Mouse (Mus musculus): ENCODE data around the gene Prkcz. TPM values are rescaled to one million over a fixed set of nuclear protein-coding genes. Genes with fewer than 3 reads are reported as not detected.

Prkcz gene
- polyA plus RNA-seq, 1 experiment from 2014 or later, result 33.9 TPM

DNA sequence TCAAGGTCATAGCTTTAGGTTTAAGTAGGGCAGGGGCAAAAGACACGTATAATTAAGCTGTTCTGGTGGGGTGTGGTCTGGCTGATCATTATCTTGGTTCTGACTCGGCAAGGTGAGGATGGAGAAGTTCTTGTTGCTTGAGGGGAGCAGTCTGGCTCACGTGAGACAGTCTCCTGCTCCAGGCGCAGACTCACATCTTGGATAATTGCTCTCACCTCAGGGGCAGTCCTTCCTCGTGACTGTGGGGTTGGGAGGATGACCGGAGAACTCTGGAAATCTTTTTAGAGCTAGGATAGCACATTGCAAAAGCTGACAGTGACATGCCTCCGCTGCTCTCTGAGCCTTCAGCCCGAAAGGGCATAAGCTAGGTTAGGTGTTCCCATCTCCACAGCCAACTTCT, 36.6 kb downstream of the Prkcz start:
- no peak for ATAC-seq (ENCODE audit: low FRiP score)

DNA sequence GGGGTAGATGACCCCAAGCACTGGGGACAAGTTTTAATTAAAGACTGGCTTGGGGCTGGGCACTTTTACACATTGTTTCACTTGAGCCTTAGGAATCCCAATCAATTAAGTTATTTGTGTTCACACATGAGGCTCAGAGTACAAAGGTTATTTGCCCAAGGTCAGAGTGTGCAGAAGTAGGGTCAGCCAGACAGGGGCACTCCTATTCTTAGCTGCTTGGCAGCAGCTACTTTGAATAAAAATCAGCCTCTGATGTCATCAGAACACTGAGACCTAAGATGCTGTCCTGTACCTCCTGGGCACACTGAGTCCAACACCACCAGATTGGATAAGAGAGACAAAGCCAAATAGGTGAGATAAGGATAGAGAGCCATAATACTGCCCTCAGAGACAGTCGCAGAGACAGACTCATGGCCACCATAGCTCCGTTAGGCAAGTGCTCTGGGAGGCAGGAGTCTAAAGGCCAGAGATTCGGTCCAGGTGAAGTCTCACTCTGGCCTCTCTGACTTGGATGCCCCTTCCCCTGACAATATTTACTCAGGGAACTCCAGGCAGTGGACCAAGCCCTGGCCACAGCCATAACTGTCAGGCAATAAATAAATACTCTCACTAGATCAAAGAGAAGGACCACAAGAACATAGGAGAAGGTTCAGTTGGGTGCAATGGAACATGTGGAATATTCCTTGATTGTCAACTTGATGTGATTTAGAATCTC, 37.9 kb downstream of the Prkcz start:
- H3K4me1 ChIP-seq, result peaks cover 19% of the 10 kb centered on the region
- no peak overlapping the region for H3K4me3 ChIP-seq
- no peaks in the 10 kb centered on the region for H3K36me3 ChIP-seq
- H3K9ac ChIP-seq, result no peak overlapping the region
- H3K9me3 ChIP-seq (replicated peaks), result no peaks in the 10 kb centered on the region
- no peak overlapping the region for H3K27ac ChIP-seq
- WGBS, result 79% methylated on average over 3 of the region's 3 CpGs
- H3K4me2 ChIP-seq (replicated peaks), result no peak overlapping the region
- no peaks in the 10 kb centered on the region for H3K27me3 ChIP-seq
- ATAC-seq (ENCODE audit: low FRiP score), result no peak

More for the DNA sequence above, 36.6 kb downstream of the Prkcz start:
- Histone ChIP-seq H3K9me3 (replicated peaks) (no peaks in the 10 kb centered on the region), H3K9ac (no peak overlapping the region), H3K27me3 (no peaks in the 10 kb centered on the region), H3K27ac (no peak overlapping the region), H3K4me1 (peaks cover 19% of the 10 kb centered on the region), H3K4me2 (replicated peaks) (no peak overlapping the region), H3K4me3 (no peak overlapping the region), H3K36me3 (no peaks in the 10 kb centered on the region)
- WGBS, result 71% methylated on average over 8 of the region's 8 CpGs

GRCm38 (mm10) chr4:155320281-155321244, 40.6 kb downstream of the Prkcz start:
- Histone ChIP-seq H3K36me3 (no peaks in the 10 kb centered on the region), H3K9me3 (replicated peaks) (no peaks in the 10 kb centered on the region), H3K9ac (peak overlapping the region; percentile 55), H3K4me1 (peaks cover 10% of the 10 kb centered on the region), H3K4me2 (replicated peaks) (peak overlapping the region; percentile 39), H3K27me3 (no peaks in the 10 kb centered on the region), H3K4me3 (no peak overlapping the region), H3K27ac (peak overlapping the region; percentile 75; the same call in 1 of the 2 replicates)
- 59% methylated on average over 15 of the region's 15 CpGs for WGBS
- ATAC-seq (ENCODE audit: low FRiP score), result peak; percentile 71

DNA sequence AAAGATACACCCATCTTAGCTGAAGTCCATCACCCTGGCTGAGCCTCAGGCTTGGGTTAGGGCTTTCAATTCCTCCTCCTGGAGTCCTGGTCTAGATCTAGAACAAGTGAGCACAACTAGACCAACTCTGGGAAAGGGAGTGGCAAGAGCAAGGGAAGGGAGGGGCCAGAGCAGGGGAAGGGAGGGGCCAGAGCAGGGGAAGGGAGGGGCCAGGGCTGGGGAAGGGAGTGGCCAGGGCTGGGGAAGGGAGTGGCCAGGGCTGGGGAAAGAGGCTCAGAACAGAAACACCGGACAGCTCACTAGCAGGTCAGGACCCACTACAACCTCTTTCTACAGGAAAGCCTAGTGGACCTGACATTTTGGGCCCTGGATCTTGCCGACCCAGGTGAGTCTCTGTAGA, 42.9 kb downstream of the Prkcz start:
- Histone ChIP-seq H3K27me3 (no peaks in the 10 kb centered on the region), H3K36me3 (no peaks in the 10 kb centered on the region), H3K9me3 (replicated peaks) (no peaks in the 10 kb centered on the region), H3K4me1 (peaks cover 8% of the 10 kb centered on the region), H3K4me3 (no peak overlapping the region), H3K9ac (no peak overlapping the region), H3K4me2 (replicated peaks) (no peak overlapping the region), H3K27ac (no peak overlapping the region)
- ATAC-seq (ENCODE audit: low FRiP score), result no peak
- 39% methylated on average over 2 of the region's 2 CpGs for WGBS

DNA sequence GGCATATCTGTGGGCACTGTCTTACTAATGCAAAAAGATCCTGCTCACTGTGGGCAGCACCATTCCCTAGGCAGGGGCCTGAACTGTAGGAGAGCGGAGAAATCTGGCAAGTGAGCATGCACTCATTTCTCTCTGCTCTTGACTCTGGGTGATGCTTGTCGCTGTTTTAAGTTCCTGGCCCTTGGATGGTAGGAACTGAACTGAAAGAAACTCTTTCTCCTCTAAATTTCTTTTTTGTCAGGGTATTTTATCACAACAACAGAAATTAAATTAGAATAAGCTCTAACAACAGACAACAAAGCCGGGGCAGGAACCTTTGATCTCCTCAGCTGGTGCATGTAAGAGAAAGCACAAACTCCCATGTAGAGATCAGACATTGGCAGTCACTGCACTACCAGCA, 46.1 kb downstream of the Prkcz start:
- Histone ChIP-seq H3K9me3 (replicated peaks) (no peaks in the 10 kb centered on the region), H3K9ac (no peak overlapping the region), H3K27me3 (no peaks in the 10 kb centered on the region), H3K4me1 (no peaks in the 10 kb centered on the region), H3K4me3 (no peak overlapping the region), H3K4me2 (replicated peaks) (no peak overlapping the region), H3K36me3 (no peaks in the 10 kb centered on the region), H3K27ac (no peak overlapping the region)
- no peak for ATAC-seq (ENCODE audit: low FRiP score)
- WGBS, result 95% methylated on average over 3 of the region's 3 CpGs

GRCm38 (mm10) chr4:155308679-155309078, 52.5 kb downstream of the Prkcz start:
- H3K4me1 ChIP-seq, result peaks cover 21% of the 10 kb centered on the region
- no peaks in the 10 kb centered on the region for H3K36me3 ChIP-seq
- H3K9me3 ChIP-seq (replicated peaks), result no peaks in the 10 kb centered on the region
- no peak overlapping the region for H3K27ac ChIP-seq
- H3K9ac ChIP-seq, result no peak overlapping the region
- H3K27me3 ChIP-seq, result peaks cover 3% of the 10 kb centered on the region; the same call in 1 of the 2 replicates
- H3K4me2 ChIP-seq (replicated peaks), result no peak overlapping the region; the same call in 1 of the 2 replicates
- H3K4me3 ChIP-seq, result no peak overlapping the region
- no peak for ATAC-seq (ENCODE audit: low FRiP score)
- 88% methylated on average over 12 of the region's 12 CpGs for WGBS

DNA sequence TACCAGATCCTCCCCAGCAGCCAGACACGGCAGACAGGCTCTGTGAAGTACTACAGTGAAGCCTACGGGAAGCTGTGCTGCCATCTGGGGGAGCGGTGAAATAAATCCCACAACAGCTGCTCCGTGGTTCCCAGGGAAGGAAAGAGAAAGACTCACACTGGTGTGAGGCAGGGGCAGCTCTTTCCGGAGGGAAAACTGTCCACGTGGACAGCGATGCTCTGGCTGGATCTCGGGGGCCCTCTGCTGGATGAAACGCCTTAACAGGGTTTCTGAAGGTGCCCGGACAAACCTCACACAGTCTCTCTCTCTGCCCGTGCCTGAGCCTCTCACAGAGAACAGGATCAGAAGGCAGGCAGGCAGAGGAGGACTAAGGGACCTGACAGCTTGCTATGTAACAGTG, 53.1 kb downstream of the Prkcz start:
- H3K4me2 ChIP-seq (replicated peaks), result peak overlapping the region; percentile 39
- peak overlapping the region; percentile 66; the same call in 1 of the 2 replicates for H3K27ac ChIP-seq
- peaks cover 21% of the 10 kb centered on the region for H3K4me1 ChIP-seq
- peak overlapping the region; percentile 45 for H3K9ac ChIP-seq
- no peak overlapping the region for H3K4me3 ChIP-seq
- peaks cover 3% of the 10 kb centered on the region; the same call in 1 of the 2 replicates for H3K27me3 ChIP-seq
- H3K36me3 ChIP-seq, result no peaks in the 10 kb centered on the region
- no peaks in the 10 kb centered on the region for H3K9me3 ChIP-seq (replicated peaks)
- peak; percentile 86 for ATAC-seq (ENCODE audit: low FRiP score)
- WGBS, result 1% methylated on average over 11 of the region's 11 CpGs

GRCm38 (mm10) chr4:155307591-155307990, 53.6 kb downstream of the Prkcz start:
- Histone ChIP-seq H3K4me1 (peaks cover 21% of the 10 kb centered on the region), H3K9me3 (replicated peaks) (no peaks in the 10 kb centered on the region), H3K4me3 (no peak overlapping the region), H3K27ac (peak overlapping the region; percentile 66; the same call in 1 of the 2 replicates), H3K27me3 (peaks cover 3% of the 10 kb centered on the region; the same call in 1 of the 2 replicates), H3K9ac (peak overlapping the region; percentile 45), H3K36me3 (no peaks in the 10 kb centered on the region), H3K4me2 (replicated peaks) (peak overlapping the region; percentile 39)
- 78% methylated on average over 5 of the region's 5 CpGs for WGBS
- ATAC-seq (ENCODE audit: low FRiP score), result no peak; the same call in 1 of the 2 replicates

DNA sequence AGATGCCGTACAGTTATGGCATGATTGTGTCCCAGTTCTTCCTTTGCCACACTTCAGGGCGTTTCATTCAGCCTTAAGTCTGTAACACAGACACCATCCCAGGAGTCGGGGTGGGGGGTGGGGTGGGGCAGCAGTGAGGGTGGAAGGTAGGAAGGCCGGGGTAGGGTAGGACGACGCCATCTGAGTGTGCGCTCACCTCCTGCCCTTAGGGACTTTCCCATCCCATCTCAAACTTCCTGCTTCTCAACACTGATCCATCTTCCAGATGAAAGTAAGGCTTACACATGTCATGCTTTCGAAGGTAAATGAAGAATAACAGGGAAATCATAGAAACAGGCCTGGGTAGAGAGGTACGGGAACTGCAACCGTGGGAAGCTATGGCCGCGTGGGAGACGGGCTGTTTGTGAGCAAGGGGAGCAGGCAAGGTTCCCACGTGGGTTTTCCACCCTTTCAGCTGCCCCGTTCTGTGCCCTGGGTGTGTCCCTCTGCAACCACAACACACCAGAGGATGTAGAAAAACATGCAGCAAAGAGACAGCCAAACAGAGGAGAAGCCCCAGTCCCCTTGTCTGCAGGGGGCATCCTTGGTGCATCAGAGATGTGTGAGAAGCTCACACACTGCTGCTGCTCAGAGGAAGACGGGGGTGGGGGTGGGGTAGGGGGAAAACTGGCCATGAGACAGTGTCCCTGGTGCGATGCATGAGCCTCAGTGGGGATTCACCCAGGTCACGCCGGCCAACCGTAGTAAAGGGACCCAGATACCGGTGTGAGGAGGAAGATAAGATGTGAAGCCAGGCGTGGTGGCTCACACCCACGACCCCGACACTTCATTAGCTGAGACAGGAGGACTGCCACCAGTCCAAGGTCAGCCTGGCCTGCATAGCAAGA, 54.6 kb downstream of the Prkcz start:
- no peaks in the 10 kb centered on the region for H3K9me3 ChIP-seq (replicated peaks)
- peaks cover 27% of the 10 kb centered on the region for H3K4me1 ChIP-seq
- H3K4me2 ChIP-seq (replicated peaks), result no peak overlapping the region
- H3K27me3 ChIP-seq, result peaks cover 3% of the 10 kb centered on the region; the same call in 1 of the 2 replicates
- H3K27ac ChIP-seq, result no peak overlapping the region
- H3K4me3 ChIP-seq, result no peak overlapping the region
- no peaks in the 10 kb centered on the region for H3K36me3 ChIP-seq
- WGBS, result 66% methylated on average over 24 of the region's 24 CpGs
- no peak for ATAC-seq (ENCODE audit: low FRiP score)
- H3K9ac ChIP-seq, result 0 out of 2 replicates have a peak overlapping the region, but pooled peaks have one; percentile 15

DNA sequence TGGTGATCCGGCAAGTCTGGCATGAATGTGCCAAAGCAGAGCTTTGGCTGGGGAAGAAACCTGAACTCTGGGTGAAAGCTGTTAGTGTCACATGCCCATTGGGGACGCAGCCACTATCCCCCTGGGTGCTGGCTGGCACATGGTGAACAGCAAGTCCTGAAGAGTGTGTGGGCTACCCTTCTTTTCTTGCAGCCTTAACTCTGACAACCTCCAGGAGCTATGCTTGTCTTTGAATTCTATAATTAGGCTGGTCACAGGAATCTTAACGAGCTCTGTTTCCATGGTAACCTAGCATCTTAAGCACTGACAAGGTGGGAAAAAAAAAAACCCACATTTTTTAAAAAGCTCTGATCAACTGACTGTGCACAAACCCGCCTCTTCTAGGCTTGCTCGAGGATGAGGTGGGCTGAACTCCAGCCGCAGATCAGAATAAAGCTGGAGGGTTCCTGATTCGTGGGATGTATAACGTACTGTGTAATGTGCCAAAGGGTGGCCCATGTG, 55.6 kb downstream of the Prkcz start:
- no peaks in the 10 kb centered on the region for H3K9me3 ChIP-seq (replicated peaks)
- 0 out of 2 replicates have a peak overlapping the region, but pooled peaks have one; percentile 2 for H3K9ac ChIP-seq
- 55% methylated on average over 8 of the region's 8 CpGs for WGBS
- no peak overlapping the region for H3K4me3 ChIP-seq
- peak overlapping the region; percentile 24; the same call in 1 of the 2 replicates for H3K27ac ChIP-seq
- H3K36me3 ChIP-seq, result no peaks in the 10 kb centered on the region
- H3K27me3 ChIP-seq, result peaks cover 3% of the 10 kb centered on the region; the same call in 1 of the 2 replicates
- no peak overlapping the region for H3K4me2 ChIP-seq (replicated peaks)
- H3K4me1 ChIP-seq, result peaks cover 33% of the 10 kb centered on the region
- no peak for ATAC-seq (ENCODE audit: low FRiP score)

DNA sequence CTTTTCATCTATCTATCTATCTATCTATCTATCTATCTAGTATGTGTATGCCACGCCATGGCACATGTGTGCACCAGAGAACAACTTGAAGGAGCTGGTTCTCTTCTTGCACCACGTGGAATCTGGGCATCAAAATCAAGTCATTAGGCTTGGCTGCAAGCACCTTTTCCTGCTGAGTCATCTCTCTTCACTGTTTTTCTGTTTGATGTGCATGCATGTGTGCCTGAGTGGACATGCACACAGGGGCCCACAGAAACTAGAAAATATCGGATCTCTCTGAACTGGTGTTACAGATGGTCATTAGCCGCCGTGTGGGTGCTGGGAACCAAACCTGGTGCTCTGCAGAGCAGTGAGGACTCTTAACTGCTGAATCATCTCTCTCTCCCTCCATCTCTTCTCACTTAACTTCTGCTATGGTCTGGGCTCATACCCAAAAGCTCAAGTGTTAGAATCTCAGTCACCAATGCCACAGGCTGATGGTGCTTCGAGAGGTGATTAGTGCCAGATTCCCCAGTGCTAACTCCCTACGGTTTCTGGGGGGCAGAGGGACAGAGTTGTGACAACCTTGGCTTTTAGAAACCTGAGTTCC, 56.6 kb downstream of the Prkcz start:
- Histone ChIP-seq H3K4me2 (replicated peaks) (no peak overlapping the region), H3K27me3 (peaks cover 3% of the 10 kb centered on the region; the same call in 1 of the 2 replicates), H3K36me3 (no peaks in the 10 kb centered on the region), H3K9ac (no peak overlapping the region), H3K4me1 (peaks cover 33% of the 10 kb centered on the region), H3K4me3 (no peak overlapping the region), H3K9me3 (replicated peaks) (no peaks in the 10 kb centered on the region), H3K27ac (no peak overlapping the region)
- 91% methylated on average over 7 of the region's 7 CpGs for WGBS
- ATAC-seq (ENCODE audit: low FRiP score), result no peak

All from hindbrain, embryonic 12.5 days (tissue).